Mouse (Mus musculus) regulatory T cell (primary cell): ENCODE data around the gene Iqsec1.

Source experiments
- in situ Hi-C: fragments of 300-600 bp; cut with MboI, MseI; formaldehyde crosslinking; loops from one replicate; pipeline ENCODE4 v1.15.1; 2025; ENCODE audit warnings: high pct_unique_total_duplicates

Iqsec1 gene

GRCm38 (mm10) chr6:90988648-90989317, at the start of gene Iqsec1:
Gene Iqsec1 (minus strand): TSS chr6:90988685.
- in situ Hi-C loops = no loop called here

GRCm38 (mm10) chr6:91028256-91028655, 39.8 kb upstream of the Iqsec1 start:
- in situ Hi-C loops = no loop called here

GRCm38 (mm10) chr6:91020810-91021209, 32.3 kb upstream of the Iqsec1 start:
- in situ Hi-C loops = no loop called here

GRCm38 (mm10) chr6:91016600-91017230, 28.2 kb upstream of the Iqsec1 start:
- in situ Hi-C loops = no loop called here

GRCm38 (mm10) chr6:91014198-91014958, 25.9 kb upstream of the Iqsec1 start:
- in situ Hi-C loops = no loop called here

GRCm38 (mm10) chr6:91012458-91012857, 24.0 kb upstream of the Iqsec1 start:
- in situ Hi-C loops = no loop called here

GRCm38 (mm10) chr6:91011568-91011967, 23.1 kb upstream of the Iqsec1 start:
- in situ Hi-C loops = no loop called here

- in situ Hi-C loops = no loop called here
Observed at GRCm38 (mm10) chr6:91008284-91008830, 19.9 kb upstream of the Iqsec1 start.

- in situ Hi-C loops = no loop called here
Observed at GRCm38 (mm10) chr6:91007207-91007606, 18.7 kb upstream of the Iqsec1 start.

GRCm38 (mm10) chr6:91004157-91004556, 15.7 kb upstream of the Iqsec1 start:
- in situ Hi-C loops = no loop called here

- in situ Hi-C loops = no loop called here
Observed at GRCm38 (mm10) chr6:91003310-91003995, 15.0 kb upstream of the Iqsec1 start.

- in situ Hi-C loops = no loop called here
Observed at GRCm38 (mm10) chr6:91001566-91001965, 13.1 kb upstream of the Iqsec1 start.

- in situ Hi-C loops = no loop called here
Observed at GRCm38 (mm10) chr6:91000819-91001525, 12.5 kb upstream of the Iqsec1 start.

- in situ Hi-C loops = no loop called here
Observed at GRCm38 (mm10) chr6:90999176-90999575, 10.7 kb upstream of the Iqsec1 start.

GRCm38 (mm10) chr6:90997025-90997424, 8.5 kb upstream of the Iqsec1 start:
- in situ Hi-C loops = no loop called here

GRCm38 (mm10) chr6:90996181-90996580, 7.7 kb upstream of the Iqsec1 start:
- in situ Hi-C loops = no loop called here

GRCm38 (mm10) chr6:90988299-90988625, 223 bp downstream of the Iqsec1 start:
- in situ Hi-C loops = no loop called here

- in situ Hi-C loops = no loop called here
Observed at GRCm38 (mm10) chr6:90987561-90988298, 755 bp downstream of the Iqsec1 start.

GRCm38 (mm10) chr6:90984101-90984500, 4.4 kb downstream of the Iqsec1 start:
- in situ Hi-C loops = no loop called here

- in situ Hi-C loops = no loop called here
Observed at GRCm38 (mm10) chr6:90974279-90974678, 14.2 kb downstream of the Iqsec1 start.
